Mouse (Mus musculus) intestine, postnatal 0 days (tissue): ENCODE results near the gene Gm40460. TPM values are rescaled to one million over a fixed set of nuclear protein-coding genes. Genes with fewer than 3 reads are reported as not detected.
"Not testable (repeated sequence)": the region's sequence is repeated elsewhere in the genome, so short reads cannot be mapped to it uniquely, and the experiment has no call there.

ENCODE experiments used
- ATAC-seq: fragments of 200-750 bp; cut with Nextera tagmentation; 2 replicates; pipeline ENCODE4 v1.8.0; 2017; ENCODE audit warnings: mild to moderate bottlenecking, moderate TSS enrichment, moderate library complexity
- H3K27ac ChIP-seq: fragments of 300-500 bp; sonication (generic); 2 replicates; pipeline ENCODE4 v1.5.1; 2014; ENCODE audit warnings: mild to moderate bottlenecking, low read depth, low read length, moderate library complexity
- H3K27me3 ChIP-seq: fragments of 300-500 bp; sonication (generic); replicated peaks from 2 replicates; pipeline ENCODE4 v1.6.1; 2014; ENCODE audit warnings: low read length, mixed read lengths; ENCODE audit not compliant: control insufficient read depth, insufficient read depth
- H3K36me3 ChIP-seq: fragments of 300-500 bp; sonication (generic); 2 replicates; pipeline ENCODE4 v1.6.1; 2014; ENCODE audit warnings: mild to moderate bottlenecking, moderate library complexity; ENCODE audit not compliant: control insufficient read depth, insufficient read depth
- H3K4me1 ChIP-seq: fragments of 300-500 bp; sonication (generic); replicated peaks from 2 replicates; pipeline ENCODE4 v1.6.1; 2014; ENCODE audit warnings: antibody characterized with exemption, low read length, mixed read lengths; ENCODE audit not compliant: control insufficient read depth, insufficient read depth
- H3K4me2 ChIP-seq: fragments of 300-500 bp; sonication (generic); replicated peaks from 2 replicates; pipeline ENCODE4 v1.6.1; 2014; ENCODE audit warnings: low read depth, mild to moderate bottlenecking, moderate library complexity
- H3K4me3 ChIP-seq: fragments of 300-500 bp; sonication (generic); 2 replicates; pipeline ENCODE4 v1.5.1; 2014; ENCODE audit warnings: low read depth, low read length
- H3K9ac ChIP-seq: fragments of 300-500 bp; sonication (generic); 2 replicates; pipeline ENCODE4 v1.6.1; 2014; ENCODE audit warnings: mild to moderate bottlenecking, low read depth, low read length
- H3K9me3 ChIP-seq: fragments of 300-500 bp; sonication (generic); 2 replicates; pipeline ENCODE4 v1.6.1; 2016; ENCODE audit warnings: mixed run types; ENCODE audit not compliant: control insufficient read depth
- CTCF ChIP-seq: sonication (generic); IDR thresholded peaks from 2 replicates; pipeline ENCODE4 v1.5.1; 2016; ENCODE audit warnings: low read depth, mild to moderate bottlenecking, control low read depth, antibody characterized with exemption, moderate library complexity
- WGBS: fragments of 180-500 bp; shearing (Covaris S2); extraction: QIAGEN DNeasy Blood & Tissue Kit; methylation state at CpG from one replicate; pipeline ENCODE4 v1.1.7; 2014; 5-methylcytosine and 5-hydroxymethylcytosine counted together
- polyA plus RNA-seq: library from polyadenylated mRNA; unstranded; fragments of >200 nt; fragmentation: Nextera tagmentation; extraction: Ambion mirVana; gene quantifications from 2 replicates; pipeline ENCODE4 v1.2.1, GENCODE M21; 2015

The Gm40460 gene
- polyA plus RNA-seq, 1 experiment from 2014 or later = not detected

GRCm38 (mm10) chr7:142224518-142224917 lies 16.4 kb downstream of the Gm40460 start:
- Histone ChIP-seq H3K27ac (no peak overlapping the region), H3K9me3 (no peaks in the 10 kb centered on the region), H3K4me3 (no peak overlapping the region), H3K9ac (no peak overlapping the region), H3K4me2 (no peak overlapping the region), H3K4me1 (no peaks in the 10 kb centered on the region), H3K27me3 (no peaks in the 10 kb centered on the region; the same call in 1 of the 2 replicates), H3K36me3 (no peaks in the 10 kb centered on the region)
- TF ChIP-seq CTCF = no peak
- WGBS = 39% methylated on average over 2 of the region's 2 CpGs
- no peak for ATAC-seq

GRCm38 (mm10) chr7:142212136-142212535 lies 28.7 kb downstream of the Gm40460 start:
- H3K4me3 ChIP-seq, ATAC-seq, H3K9me3 ChIP-seq, H3K27ac ChIP-seq, H3K27me3 ChIP-seq, H3K36me3 ChIP-seq, H3K4me2 ChIP-seq, H3K4me1 ChIP-seq, H3K9ac ChIP-seq: not testable (repeated sequence)
- WGBS = 76% methylated on average over 1 of the region's 1 CpGs

- 63% methylated on average over 1 of the region's 1 CpGs for WGBS
- Histone ChIP-seq H3K9ac (no peak within 1 kb of the TSS), H3K36me3 (no peaks in the 10 kb centered on the region), H3K4me3 (no peak within 1 kb of the TSS), H3K4me1 (no peaks in the 10 kb centered on the region), H3K27me3 (no peaks in the 10 kb centered on the region), H3K9me3 (no peaks in the 10 kb centered on the region), H3K27ac (no peak within 1 kb of the TSS), H3K4me2 (no peak within 1 kb of the TSS)
- TF ChIP-seq CTCF = no peak
- no peak for ATAC-seq
Observed at GRCm38 (mm10) chr7:142211559-142211958, 29.3 kb downstream of the Gm40460 start, which contains the start of gene Gm7579. TSS of gene Gm7579 (plus strand) at chr7:142211859.

GRCm38 (mm10) chr7:142206891-142207290 lies 34.0 kb downstream of the Gm40460 start:
- not testable (repeated sequence) for H3K9ac ChIP-seq, H3K4me3 ChIP-seq, H3K27ac ChIP-seq, H3K27me3 ChIP-seq, H3K4me2 ChIP-seq, H3K9me3 ChIP-seq, H3K36me3 ChIP-seq, H3K4me1 ChIP-seq, ATAC-seq
- 83% methylated on average over 5 of the region's 5 CpGs for WGBS

GRCm38 (mm10) chr7:142205488-142205887 lies 35.4 kb downstream of the Gm40460 start:
- TF ChIP-seq CTCF = no peak
- no peaks in the 10 kb centered on the region for H3K4me1 ChIP-seq
- H3K4me2 ChIP-seq = no peak overlapping the region
- H3K4me3 ChIP-seq = no peak overlapping the region
- no peak overlapping the region for H3K9ac ChIP-seq
- ATAC-seq = peak; percentile 94
- H3K27ac ChIP-seq = no peak overlapping the region
- no peaks in the 10 kb centered on the region for H3K36me3 ChIP-seq
- H3K27me3 ChIP-seq = peaks cover 3% of the 10 kb centered on the region; the same call in 1 of the 2 replicates
- no peaks in the 10 kb centered on the region for H3K9me3 ChIP-seq

GRCm38 (mm10) chr7:142201064-142201463 lies 39.8 kb downstream of the Gm40460 start, which contains the start of gene Krtap5-3:
TSS of gene Krtap5-3 (plus strand) at chr7:142201364.
- Histone ChIP-seq H3K36me3 (no peaks in the 10 kb centered on the region), H3K27me3 (peaks cover 3% of the 10 kb centered on the region; the same call in 1 of the 2 replicates), H3K4me2 (no peak within 1 kb of the TSS), H3K4me3 (no peak within 1 kb of the TSS), H3K9me3 (no peaks in the 10 kb centered on the region), H3K9ac (no peak within 1 kb of the TSS), H3K27ac (no peak within 1 kb of the TSS), H3K4me1 (no peaks in the 10 kb centered on the region)
- 35% methylated on average over 1 of the region's 1 CpGs for WGBS
- no peak for TF ChIP-seq CTCF
- ATAC-seq = no peak

GRCm38 (mm10) chr7:142198748-142199147 lies 42.1 kb downstream of the Gm40460 start:
- Histone ChIP-seq H3K4me3 (no peak overlapping the region), H3K9ac (no peak overlapping the region), H3K36me3 (no peaks in the 10 kb centered on the region), H3K4me1 (no peaks in the 10 kb centered on the region), H3K27ac (no peak overlapping the region), H3K9me3 (0 out of 2 replicates have a peak, but pooled peaks cover 3% of the 10 kb centered on the region), H3K4me2 (no peak overlapping the region), H3K27me3 (peaks cover 3% of the 10 kb centered on the region; the same call in 1 of the 2 replicates)
- 69% methylated on average over 2 of the region's 2 CpGs for WGBS
- TF ChIP-seq CTCF = no peak
- no peak for ATAC-seq

Other genes starting within 250 kb of the Gm40460 start
- 49.5 and 54.7 TPM in 2 replicates for gene Mob2, start 180.0 kb downstream of the Gm40460 start, polyA plus RNA-seq
- gene Dusp8, start 145.2 kb downstream of the Gm40460 start, polyA plus RNA-seq = 5.8 and 6.4 TPM in 2 replicates
- gene Gm45618, start 120.3 kb downstream of the Gm40460 start, polyA plus RNA-seq = not detected in 2 replicates
- gene Gm39115, start 105.0 kb downstream of the Gm40460 start, polyA plus RNA-seq = not detected in 2 replicates
- not detected in 2 replicates for gene Gm45337, start 96.5 kb downstream of the Gm40460 start, polyA plus RNA-seq
- gene Gm29735, start 84.0 kb downstream of the Gm40460 start, polyA plus RNA-seq = not detected in 2 replicates
- gene Gm4553, start 75.3 kb downstream of the Gm40460 start, polyA plus RNA-seq = not detected in 2 replicates
- not detected in 2 replicates for gene Krtap5-2, start 65.1 kb downstream of the Gm40460 start, polyA plus RNA-seq
- gene Gm10153, start 50.7 kb downstream of the Gm40460 start, polyA plus RNA-seq = not detected in 2 replicates
- gene Krtap5-3, start 39.7 kb downstream of the Gm40460 start, polyA plus RNA-seq = not detected in 2 replicates
- gene Gm7579, start 29.2 kb downstream of the Gm40460 start, polyA plus RNA-seq = not detected in 2 replicates
- gene Krtap5-5, start 11.1 kb downstream of the Gm40460 start, polyA plus RNA-seq = not detected in 2 replicates
- not detected in 2 replicates for gene Gm2431, start 17.3 kb upstream of the Gm40460 start, polyA plus RNA-seq
- not detected in 2 replicates for gene Gm4559, start 33.3 kb upstream of the Gm40460 start, polyA plus RNA-seq
- gene Krtap5-1, start 56.0 kb upstream of the Gm40460 start, polyA plus RNA-seq = not detected in 2 replicates
- not detected in 2 replicates for gene Krtap5-4, start 62.5 kb upstream of the Gm40460 start, polyA plus RNA-seq
- gene Ifitm10, start 132.7 kb upstream of the Gm40460 start, polyA plus RNA-seq = 1.5 and 1.6 TPM in 2 replicates
- gene Gm49369, start 141.6 kb upstream of the Gm40460 start, polyA plus RNA-seq = not detected in 2 replicates
- gene Ctsd, start 147.0 kb upstream of the Gm40460 start, polyA plus RNA-seq = 479 and 496 TPM in 2 replicates
- 0.60 and 1.3 TPM in 2 replicates for gene Syt8, start 193.8 kb upstream of the Gm40460 start, polyA plus RNA-seq
- gene Tnni2, start 200.7 kb upstream of the Gm40460 start, polyA plus RNA-seq = 1.9 and 2.4 TPM in 2 replicates
- 55.2 and 61.8 TPM in 2 replicates for gene Lsp1, start 219.7 kb upstream of the Gm40460 start, polyA plus RNA-seq